Mouse (Mus musculus) lung, postnatal 0 days (tissue): Measurements from ENCODE around the gene Ehd1.

Experiments
- CTCF ChIP-seq: IDR thresholded peaks from 2 replicates; pipeline ENCODE4 v1.5.1; 2016; ENCODE audit warnings: antibody characterized with exemption, mild to moderate bottlenecking
- EP300 ChIP-seq: IDR thresholded peaks from 2 replicates; pipeline ENCODE4 v1.6.1; 2016; ENCODE audit warnings: antibody characterized with exemption, mild to moderate bottlenecking, control low read depth

DNA sequence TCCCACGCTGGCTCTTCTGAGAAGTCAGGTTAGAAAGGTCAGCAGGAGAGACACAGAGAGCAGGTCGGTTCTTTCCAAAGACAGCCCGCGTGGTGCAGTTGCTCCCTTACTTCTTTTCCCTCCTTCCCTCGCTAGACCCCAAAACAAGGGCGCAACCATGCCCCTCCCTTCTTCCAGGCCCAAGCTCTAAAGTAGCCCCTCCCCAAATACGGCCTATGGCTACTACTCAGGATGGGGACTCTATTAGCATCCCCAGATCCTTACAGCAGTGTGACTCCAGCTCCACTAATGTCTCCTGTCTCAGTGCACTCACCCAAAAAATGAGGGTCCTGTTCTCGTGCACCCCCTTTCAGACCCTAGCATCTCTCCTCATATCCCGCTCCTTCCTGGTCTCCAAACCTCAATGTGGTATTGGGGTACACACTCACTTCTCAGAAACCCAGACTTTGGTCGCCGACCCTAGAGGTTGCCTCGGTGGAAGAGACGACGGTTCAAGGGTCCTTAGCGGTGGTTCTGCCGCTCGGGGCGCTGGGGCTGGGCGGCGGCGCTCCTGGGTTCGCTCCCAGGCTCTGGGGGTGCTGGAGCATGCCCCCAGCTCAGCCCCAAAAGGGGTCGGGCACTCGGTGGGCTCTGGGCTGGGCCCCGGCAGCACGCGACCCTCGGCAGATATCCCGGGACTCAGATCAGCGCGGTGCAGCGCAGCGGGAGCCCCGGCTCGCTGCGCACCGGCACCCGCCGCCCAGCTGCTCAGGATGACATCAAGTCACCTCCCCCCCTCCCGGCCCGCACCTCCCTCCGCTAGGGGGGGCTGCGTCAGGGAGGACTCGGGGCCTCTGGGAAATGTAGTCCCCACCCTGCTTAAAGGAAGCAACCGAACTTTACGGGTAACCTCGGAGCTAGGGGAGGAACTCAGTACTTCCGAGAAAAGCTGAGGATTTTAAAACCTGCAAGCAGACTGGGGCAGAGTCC, 41.2 kb upstream of the Ehd1 start, which contains the start of gene Ppp2r5b:
- peak; percentile 64 for TF ChIP-seq CTCF
- TF ChIP-seq EP300: no peak
